Mouse (Mus musculus): Measurements from ENCODE around the gene Hist1h3c.

DNA sequence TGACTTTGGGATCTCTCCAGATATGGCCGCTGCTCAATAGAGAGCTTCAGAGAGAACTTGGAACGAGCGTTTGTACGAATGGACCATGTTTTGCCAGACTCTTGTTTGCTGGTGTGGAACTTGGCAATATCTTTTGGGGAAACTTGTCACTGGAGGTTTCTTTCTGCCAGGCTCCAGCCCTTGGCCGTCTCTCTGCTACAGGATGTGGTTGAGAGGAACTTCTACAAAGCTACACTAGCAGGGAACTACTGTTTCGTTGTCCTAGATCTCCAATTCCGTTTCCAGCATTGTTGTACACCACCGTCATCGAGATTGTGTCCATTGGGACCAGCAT lies 16.2 kb downstream of the Hist1h3c start:
- TF ChIP-seq CTCF (IDR thresholded peaks at IDR 0.05; ENCODE audit: low read depth, low read length), result no peak
- TF ChIP-seq TAL1 (conservative IDR thresholded peaks at IDR 0.05; ENCODE audit: low read depth, low read length), result no peak
- no peak for TF ChIP-seq GATA1 (IDR thresholded peaks at IDR 0.05; ENCODE audit: borderline replicate concordance, low read length)
- TF ChIP-seq POLR2AphosphoS5 (IDR thresholded peaks at IDR 0.05; ENCODE audit: insufficient replicate concordance, low read depth, low read length), result no peak
- TF ChIP-seq GATA2 (IDR thresholded peaks at IDR 0.05; ENCODE audit: borderline replicate concordance, low read depth, low read length), result no peak
